Comparison of ENCODE assay signal across 19 mouse cellular contexts in the genomic region with DNA sequence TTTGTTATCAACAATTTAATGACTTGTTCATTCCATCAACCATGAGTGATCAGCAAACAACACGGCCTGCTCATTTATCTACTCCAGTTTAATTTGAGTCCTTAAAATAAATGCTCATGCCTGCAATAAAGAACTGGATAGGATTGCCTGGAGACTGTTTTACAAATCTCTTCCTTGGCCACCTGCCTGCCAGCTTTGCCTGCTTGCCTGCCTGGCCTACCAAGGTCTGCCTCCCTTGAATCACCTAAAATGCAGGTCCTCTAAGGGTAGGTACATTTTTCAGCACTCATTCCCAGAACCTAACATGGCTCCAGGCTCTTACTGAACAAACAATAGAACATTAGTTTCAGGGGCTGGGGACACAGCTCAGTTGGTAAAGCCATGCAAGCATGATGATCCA. TPM values are rescaled to one million over a fixed set of nuclear protein-coding genes. Genes with fewer than 3 reads are reported as not detected.
DNase-seq lines count a peak whose midpoint lies in the region; ATAC-seq lines count a peak whose summit lies in the region.
"Had no signal": no experiment of that assay in that cellular context is flagged by ENCODE, and none has a peak within 500 bp of the region (broad histone marks: within the 10 kb centered on the region; RNA-seq: fewer than 3 reads in every experiment).

No protein-coding gene starts in this region.

- ATAC-seq in heart, embryonic 15.5 days (replicated peaks; ENCODE audit: insufficient number of reproducible peaks, insufficient read depth, low FRiP score, low read depth): no peak
- no peak for ATAC-seq in kidney, embryonic 15.5 days (replicated peaks; ENCODE audit: low FRiP score)
- ATAC-seq in neural tube, embryonic 13.5 days (ENCODE audit: low read depth): no peak
- ATAC-seq: activated CD4-positive, CD25-positive, alpha-beta regulatory T cell, adult 4 months; forebrain, embryonic 13.5 days; forebrain, postnatal 0 days; hindbrain, postnatal 0 days; Patski had no signal

- no peak overlapping the region for H3K4me2 ChIP-seq in heart, embryonic 15.5 days
- H3K4me2 ChIP-seq in kidney, embryonic 15.5 days: no peak overlapping the region
- no peak overlapping the region for H3K4me2 ChIP-seq in neural tube, embryonic 13.5 days
- H3K4me2 ChIP-seq: forebrain, embryonic 13.5 days; heart, embryonic 11.5 days; hindbrain, embryonic 13.5 days had no signal

- no peak for DNase-seq in heart, postnatal 4 days
- peak; percentile 41 to 44 for DNase-seq in kidney, postnatal 25 days
- no peak for DNase-seq in neural tube, embryonic 10.5 days (ENCODE audit: extremely low spot score, low spot score)
- DNase-seq: adrenal gland, postnatal 14 days; cerebellum, adult 9-11 months; forebrain, postnatal 0 days; gastrocnemius, postnatal 25 days; heart, adult 18-20 months had no signal

- H3K4me3 ChIP-seq in heart, embryonic 15.5 days: no peak overlapping the region
- no peak overlapping the region for H3K4me3 ChIP-seq in kidney, embryonic 15.5 days (replicated peaks)
- H3K4me3 ChIP-seq in neural tube, embryonic 13.5 days: no peak overlapping the region
- H3K4me3 ChIP-seq: embryonic facial prominence, embryonic 10.5 days; forebrain, embryonic 13.5 days; hindbrain, embryonic 13.5 days had no signal

- no peaks in the 10 kb centered on the region for H3K9me3 ChIP-seq in heart, embryonic 15.5 days (replicated peaks)
- H3K9me3 ChIP-seq in kidney, embryonic 15.5 days (replicated peaks): no peaks in the 10 kb centered on the region
- no peaks in the 10 kb centered on the region for H3K9me3 ChIP-seq in neural tube, embryonic 13.5 days
- H3K9me3 ChIP-seq: embryonic facial prominence, embryonic 10.5 days; forebrain, embryonic 13.5 days; hindbrain, embryonic 13.5 days had no signal

- H3K27ac ChIP-seq in heart, embryonic 15.5 days: peak overlapping the region; percentile 47
- H3K27ac ChIP-seq in kidney, embryonic 15.5 days: no peak overlapping the region
- H3K27ac ChIP-seq in neural tube, embryonic 13.5 days (replicated peaks): peak overlapping the region; percentile 10; the same call in 1 of the 2 replicates
- H3K27ac ChIP-seq: embryonic facial prominence, embryonic 10.5 days; forebrain, embryonic 13.5 days; hindbrain, embryonic 13.5 days; hindbrain, postnatal 0 days had no signal

- peaks cover 53% of the 10 kb centered on the region for H3K4me1 ChIP-seq in heart, embryonic 15.5 days (replicated peaks)
- peaks cover 34% of the 10 kb centered on the region for H3K4me1 ChIP-seq in kidney, embryonic 15.5 days
- H3K4me1 ChIP-seq in neural tube, embryonic 13.5 days (replicated peaks): peaks cover 42% of the 10 kb centered on the region

- H3K9ac ChIP-seq in heart, embryonic 15.5 days: no peak overlapping the region
- no peak overlapping the region for H3K9ac ChIP-seq in kidney, embryonic 15.5 days
- no peak overlapping the region for H3K9ac ChIP-seq in neural tube, embryonic 13.5 days
- H3K9ac ChIP-seq: forebrain, embryonic 13.5 days; forebrain, postnatal 0 days; hindbrain, embryonic 13.5 days had no signal

- 50% methylated on average over 1 of the region's 1 CpGs for WGBS in heart, embryonic 15.5 days
- WGBS in kidney, embryonic 15.5 days: 58% methylated on average over 1 of the region's 1 CpGs
- 77% methylated on average over 1 of the region's 1 CpGs for WGBS in neural tube, embryonic 13.5 days

- no peaks in the 10 kb centered on the region for H3K36me3 ChIP-seq in heart, embryonic 15.5 days
- no peaks in the 10 kb centered on the region for H3K36me3 ChIP-seq in kidney, embryonic 15.5 days
- no peaks in the 10 kb centered on the region for H3K36me3 ChIP-seq in neural tube, embryonic 13.5 days
- H3K36me3 ChIP-seq: hindbrain, embryonic 13.5 days had no signal

- H3K27me3 ChIP-seq in heart, embryonic 15.5 days: no peaks in the 10 kb centered on the region
- no peaks in the 10 kb centered on the region for H3K27me3 ChIP-seq in kidney, embryonic 15.5 days
- H3K27me3 ChIP-seq in neural tube, embryonic 13.5 days: no peaks in the 10 kb centered on the region
- H3K27me3 ChIP-seq: CH12.LX; forebrain, embryonic 13.5 days; hindbrain, embryonic 13.5 days; Patski had no signal

RNA-seq across cellular contexts. Expression of a gene that starts 39.4 kb away (rescaled TPM):
- polyA plus RNA-seq in heart, embryonic 15.5 days (2015; fragmentation: Nextera tagmentation; extraction: Ambion mirVana): 71.2 and 82.1 TPM in 2 replicates
- total RNA-seq in heart, postnatal 4 days (2021): 100 to 1,000 TPM; 126 to 131 TPM
- 108 and 110 TPM in 2 replicates for polyA plus RNA-seq in kidney, embryonic 15.5 days (2015; fragmentation: Nextera tagmentation; extraction: Ambion mirVana)
- polyA plus RNA-seq in neural tube, embryonic 13.5 days (2015; fragmentation: Nextera tagmentation; extraction: Ambion mirVana): 93.9 and 102 TPM in 2 replicates

Comparison
In these comparisons a context has a peak if more than half of its experiments do, and no peak if none do; other contexts are left out.
1. DNase-seq: peak in kidney, postnatal 25 days (2 of 2); none in heart, postnatal 4 days (single experiment) and neural tube, embryonic 10.5 days (single experiment).